Mouse (Mus musculus): ENCODE measurements at regions not wholly inside any gene's neighbourhood (a gene's known extent, or its start where the extent isn't known, plus 50 kb on each side); places are given as distances from the start of the nearest gene placed in this dataset.
"Not testable (repeated sequence)": the region's sequence is repeated elsewhere in the genome, so short reads cannot be mapped to it uniquely, and the experiment has no call there.

GRCm38 (mm10) chr9:116427278-116427677 is 252.1 kb upstream of the Tgfbr2 start:
- DNase-seq (ENCODE audit: extremely low read depth, insufficient read length, low spot score) = no peak

- DNase-seq (ENCODE audit: extremely low read depth, insufficient read length, low spot score) = peak; percentile 26
Measured at GRCm38 (mm10) chr9:116426269-116426999, 251.3 kb upstream of the Tgfbr2 start.

GRCm38 (mm10) chr9:116425400-116425799 is 250.2 kb upstream of the Tgfbr2 start:
- DNase-seq (ENCODE audit: extremely low read depth, insufficient read length, low spot score) = not testable (repeated sequence)

DNA sequence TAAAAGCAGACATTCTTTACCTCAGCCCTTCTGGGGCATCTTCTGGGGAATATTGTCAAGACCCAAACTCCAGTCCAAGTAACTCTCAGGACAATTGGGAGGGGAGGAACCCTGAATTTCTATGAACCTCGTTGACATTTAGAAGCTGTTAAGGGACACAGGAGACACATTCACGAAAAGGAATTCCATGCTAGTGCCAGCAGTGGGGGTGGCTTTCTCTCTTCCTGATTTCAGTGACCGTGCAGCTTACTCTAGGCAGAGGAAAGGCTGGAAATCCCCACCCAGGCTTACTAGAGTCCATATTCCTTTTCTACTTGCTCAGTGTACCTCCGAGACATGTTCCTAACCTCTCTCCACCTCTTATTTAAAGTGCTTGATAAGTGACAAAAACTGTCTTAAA is 239.9 kb upstream of the Tgfbr2 start:
- no peak for DNase-seq (ENCODE audit: extremely low read depth, insufficient read length, low spot score)

DNA sequence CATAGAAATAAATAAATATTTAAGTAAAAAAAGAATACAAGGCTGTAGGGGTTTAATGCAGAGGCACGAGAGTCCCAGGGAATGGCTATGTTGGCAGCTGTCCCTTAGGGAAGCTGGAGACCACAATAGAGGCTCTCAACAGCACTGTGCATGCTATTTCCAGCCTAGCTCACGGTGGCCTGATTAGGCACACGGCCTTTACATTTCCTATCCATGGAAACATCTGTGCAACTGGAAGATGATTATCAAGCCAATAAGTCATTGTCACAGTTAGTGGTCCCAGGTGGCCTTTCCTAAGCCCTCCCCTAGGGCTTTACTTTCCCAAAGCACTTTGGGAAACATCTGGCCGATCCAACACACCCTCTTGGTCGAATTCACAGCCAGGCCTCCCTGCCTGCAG is 235.9 kb upstream of the Tgfbr2 start:
- DNase-seq (ENCODE audit: extremely low read depth, insufficient read length, low spot score) = no peak

DNA sequence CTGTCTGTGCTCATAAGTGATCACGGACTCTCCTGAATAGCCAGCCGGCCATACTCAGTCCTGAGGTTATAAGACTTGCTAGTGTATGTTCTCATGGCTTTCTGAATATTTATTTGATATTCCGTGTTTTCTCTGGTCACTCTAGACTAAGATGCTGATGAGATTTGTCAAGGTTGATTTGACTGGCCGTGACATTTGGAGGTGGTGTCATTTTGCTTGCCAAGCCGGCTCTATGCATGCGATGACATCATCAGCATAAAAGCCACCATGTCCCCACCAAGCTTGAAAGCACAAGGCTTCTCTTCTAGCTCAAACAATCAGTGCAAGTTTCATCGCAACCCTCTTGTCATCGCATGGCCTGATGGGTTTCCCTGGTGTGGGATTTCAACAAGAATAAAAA is 235.3 kb upstream of the Tgfbr2 start:
- DNase-seq (ENCODE audit: extremely low read depth, insufficient read length, low spot score) = no peak

- no peak for DNase-seq (ENCODE audit: extremely low read depth, insufficient read length, low spot score)
Measured at GRCm38 (mm10) chr9:116408116-116408515, 233.0 kb upstream of the Tgfbr2 start.

GRCm38 (mm10) chr9:116405051-116405450 is 229.9 kb upstream of the Tgfbr2 start:
- DNase-seq (ENCODE audit: extremely low read depth, insufficient read length, low spot score) = no peak

GRCm38 (mm10) chr9:116401821-116402220 is 226.7 kb upstream of the Tgfbr2 start:
- DNase-seq (ENCODE audit: extremely low read depth, insufficient read length, low spot score) = no peak

DNA sequence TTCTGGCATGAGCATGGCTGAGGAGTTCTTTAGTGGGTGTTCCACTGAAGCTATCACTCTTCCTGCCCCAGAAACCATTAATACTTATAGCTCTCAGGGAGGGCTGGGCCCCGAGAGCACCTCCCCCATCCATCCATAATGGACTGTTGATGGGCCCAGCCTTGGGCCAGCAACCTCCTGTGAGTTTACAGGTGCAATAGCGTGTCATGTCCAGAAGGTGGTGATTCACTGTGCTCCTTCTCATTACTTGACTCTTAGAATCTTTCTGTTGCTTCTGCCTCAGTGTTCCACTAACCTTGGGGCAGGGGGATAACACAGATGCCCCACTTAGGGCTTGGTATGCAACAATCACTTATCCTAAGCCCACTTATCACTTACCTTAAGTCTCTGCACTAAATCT is 225.1 kb upstream of the Tgfbr2 start:
- no peak for DNase-seq (ENCODE audit: extremely low read depth, insufficient read length, low spot score)

DNA sequence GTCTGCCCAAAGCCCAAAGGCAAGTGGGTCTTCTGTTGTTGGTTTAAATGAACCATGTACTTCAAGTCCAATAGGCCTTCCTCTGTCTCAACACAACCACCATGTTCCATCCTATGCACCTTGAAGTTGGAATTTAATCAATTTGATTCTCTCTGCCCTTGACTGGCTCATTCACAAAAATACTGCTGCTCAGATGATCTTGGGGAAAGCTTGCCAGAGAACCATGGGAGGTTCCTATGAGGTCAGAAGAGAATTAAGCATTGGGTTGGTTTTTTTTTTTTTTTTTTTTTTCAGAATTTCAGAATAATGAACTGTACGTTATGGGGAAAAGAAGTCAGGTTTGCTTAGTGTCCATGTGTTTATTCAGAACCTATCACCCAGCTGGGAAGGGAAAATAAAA is 224.1 kb upstream of the Tgfbr2 start:
- DNase-seq (ENCODE audit: extremely low read depth, insufficient read length, low spot score) = no peak

DNA sequence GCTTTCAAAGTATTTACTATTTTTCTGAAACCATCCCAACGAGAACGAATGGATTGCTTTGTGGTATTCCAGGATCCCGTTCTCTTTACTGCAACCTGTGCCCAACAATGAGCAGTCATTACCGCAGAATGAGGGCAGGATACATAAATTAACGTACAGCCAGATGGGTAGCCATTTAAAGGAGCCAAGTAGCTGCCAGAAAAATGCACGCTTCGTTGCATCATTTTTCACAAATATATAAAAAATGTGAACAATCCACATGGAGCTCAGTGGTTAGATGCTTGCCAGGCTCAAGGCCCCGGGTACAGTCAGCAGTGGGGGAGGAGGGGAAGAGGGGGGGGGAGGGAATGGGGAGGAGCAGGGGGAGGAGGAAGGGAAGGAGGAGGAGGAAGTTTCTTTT is 217.1 kb upstream of the Tgfbr2 start:
- peak; percentile 61 for DNase-seq (ENCODE audit: extremely low read depth, insufficient read length, low spot score)

DNA sequence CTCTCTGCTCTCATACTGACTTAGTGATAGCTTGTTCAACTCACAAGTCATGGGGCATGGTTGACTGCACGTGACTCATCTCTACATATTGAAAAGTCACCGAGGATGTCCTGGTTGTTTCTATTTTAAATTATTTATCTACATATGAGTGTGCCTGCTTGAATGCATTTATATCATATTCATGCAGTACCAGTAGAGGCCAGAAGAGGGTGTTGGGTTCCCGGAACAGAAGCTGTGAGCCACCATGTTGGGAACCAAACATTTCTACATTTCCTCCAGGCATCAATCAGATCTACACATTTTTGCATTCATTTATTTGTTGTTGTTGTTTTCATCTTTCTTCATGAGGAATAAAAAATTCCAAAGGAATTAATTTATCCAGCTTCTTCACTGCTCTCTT is 214.6 kb upstream of the Tgfbr2 start:
- no peak for DNase-seq (ENCODE audit: extremely low read depth, insufficient read length, low spot score)

- no peak for DNase-seq (ENCODE audit: extremely low read depth, insufficient read length, low spot score)
Measured at GRCm38 (mm10) chr9:116388863-116389262, 213.7 kb upstream of the Tgfbr2 start.

- no peak for DNase-seq (ENCODE audit: extremely low read depth, insufficient read length, low spot score)
Measured at GRCm38 (mm10) chr9:116388025-116388424, 212.9 kb upstream of the Tgfbr2 start.

DNA sequence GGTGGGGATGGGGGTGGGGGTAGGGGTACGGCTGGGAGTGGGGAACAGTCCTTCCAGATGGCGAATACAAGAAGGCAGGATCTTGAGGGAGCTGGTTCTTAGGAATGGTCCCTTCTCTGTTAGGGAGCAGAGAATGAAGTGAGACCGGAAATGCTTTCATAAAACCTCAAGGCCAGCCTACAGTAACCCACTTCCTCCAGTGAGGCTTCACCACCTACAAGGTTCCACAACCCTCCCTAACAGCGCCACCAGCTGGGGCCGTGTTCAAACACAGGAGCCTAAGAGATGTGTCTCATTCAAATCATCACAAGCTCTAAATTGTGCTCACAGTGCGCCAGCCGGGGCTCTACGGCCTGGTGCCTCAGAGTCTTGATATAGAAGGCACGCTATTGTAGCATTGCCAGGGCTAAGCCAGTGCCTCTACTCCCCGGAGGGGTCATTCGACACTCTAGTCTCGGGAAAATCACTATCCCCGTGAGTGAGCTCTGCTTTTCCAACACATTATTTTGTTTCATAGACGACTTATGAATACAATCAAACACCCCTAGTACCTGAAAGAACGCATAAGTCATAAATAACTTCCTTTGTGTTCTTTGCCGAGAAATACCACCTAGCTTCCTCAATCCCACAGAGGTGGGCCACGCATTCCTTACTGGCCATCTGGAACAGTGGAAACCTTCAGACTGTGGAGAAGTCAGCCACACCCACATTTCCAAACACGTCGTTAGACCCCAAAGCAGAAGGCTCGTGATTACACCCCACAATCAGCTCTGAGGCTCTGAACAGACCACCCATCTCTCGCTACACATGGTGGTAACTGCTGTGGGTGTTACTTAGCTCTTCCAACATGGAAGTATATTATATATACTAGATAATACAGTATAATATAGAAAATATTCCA is 209.3 kb upstream of the Tgfbr2 start:
- peak; percentile 73 for DNase-seq (ENCODE audit: extremely low read depth, insufficient read length, low spot score)

DNA sequence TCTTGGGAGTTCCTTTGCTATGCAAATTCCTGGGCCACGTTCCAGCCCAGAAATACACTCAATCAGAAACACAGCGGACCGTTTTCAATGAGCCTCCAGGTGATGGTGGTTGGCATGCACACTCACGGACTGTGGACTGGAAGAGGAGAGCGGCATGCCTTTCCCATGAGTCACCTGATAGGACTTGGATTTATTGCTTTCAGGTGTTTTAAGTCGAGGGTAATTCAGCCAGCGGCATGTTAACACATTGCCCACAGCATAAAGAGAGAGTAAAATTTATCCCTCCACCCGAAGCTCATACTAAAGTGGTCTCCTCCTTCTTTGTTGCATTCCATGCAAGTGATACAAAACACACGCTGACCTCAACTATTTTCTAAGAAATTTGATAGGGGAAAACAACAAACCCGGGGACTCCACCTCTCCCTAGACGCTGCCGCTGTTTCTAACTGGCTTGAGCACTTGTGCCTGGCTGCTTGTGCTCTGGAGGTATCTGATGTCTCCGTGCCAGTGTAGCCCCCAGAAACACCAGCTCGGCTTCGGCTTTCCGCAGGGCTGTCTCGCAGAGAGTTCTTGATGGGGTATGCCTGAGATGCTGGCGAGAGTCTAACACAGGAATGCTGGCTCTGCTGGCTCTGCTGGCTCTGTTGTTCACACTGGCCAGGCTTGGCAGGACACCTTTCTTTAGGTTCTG is 208.4 kb upstream of the Tgfbr2 start:
- peak; percentile 87 for DNase-seq (ENCODE audit: extremely low read depth, insufficient read length, low spot score)

DNA sequence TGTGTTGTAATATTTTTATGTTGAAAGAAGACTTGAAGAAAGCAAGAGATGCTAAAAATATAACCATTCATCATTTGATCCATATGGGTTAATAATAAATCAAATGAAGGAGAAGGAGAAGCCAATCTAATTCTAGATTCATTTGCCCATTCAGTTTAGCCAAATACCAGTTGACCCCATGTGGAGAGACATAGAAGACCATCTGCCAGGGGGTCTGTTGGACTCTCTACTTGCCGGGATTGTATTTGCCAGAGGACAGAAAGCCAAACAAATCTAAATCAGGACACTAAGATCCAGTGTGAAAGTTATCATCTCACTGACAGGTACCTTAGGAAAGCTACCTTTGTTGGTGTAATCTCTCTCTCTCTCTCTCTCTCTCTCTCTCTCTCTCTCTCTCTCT is 202.5 kb upstream of the Tgfbr2 start:
- no peak for DNase-seq (ENCODE audit: extremely low read depth, insufficient read length, low spot score)

DNA sequence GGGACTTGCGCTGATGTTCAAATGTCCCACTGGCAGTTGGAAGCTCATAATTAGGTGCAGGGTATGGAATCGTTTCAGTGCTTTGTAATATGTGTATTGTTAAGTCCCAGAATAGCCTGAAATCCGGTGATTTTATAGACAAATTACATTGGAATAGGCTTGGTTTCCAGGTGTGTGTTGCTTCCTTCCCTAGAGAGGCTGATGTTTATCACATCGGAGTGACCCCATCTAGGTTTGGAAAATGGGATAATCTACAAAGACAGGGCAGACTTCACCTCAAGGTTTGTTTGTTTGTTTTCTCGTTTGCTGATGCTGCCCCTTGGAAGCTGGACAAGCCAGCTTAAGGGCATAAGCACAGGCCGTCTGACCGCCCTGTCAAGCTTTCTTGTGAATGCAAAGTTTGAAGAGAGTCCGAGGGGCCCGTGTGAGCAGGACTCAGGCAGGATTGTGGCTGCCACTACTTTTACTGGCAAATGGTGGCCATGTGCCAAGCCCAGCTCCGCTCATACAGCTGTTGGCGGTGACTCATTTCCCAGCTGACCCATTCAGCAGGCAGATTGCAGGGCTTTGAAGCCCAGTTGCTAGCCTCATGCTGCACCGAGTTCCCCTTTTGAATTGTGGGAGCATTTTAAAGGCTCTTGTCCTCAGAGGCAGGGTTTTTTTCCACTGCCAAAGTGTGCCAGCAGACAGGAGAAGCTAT is 200.6 kb upstream of the Tgfbr2 start:
- peak; percentile 76 for DNase-seq (ENCODE audit: extremely low read depth, insufficient read length, low spot score)

GRCm38 (mm10) chr9:116374343-116374742 is 199.2 kb upstream of the Tgfbr2 start:
- DNase-seq (ENCODE audit: extremely low read depth, insufficient read length, low spot score) = no peak

DNA sequence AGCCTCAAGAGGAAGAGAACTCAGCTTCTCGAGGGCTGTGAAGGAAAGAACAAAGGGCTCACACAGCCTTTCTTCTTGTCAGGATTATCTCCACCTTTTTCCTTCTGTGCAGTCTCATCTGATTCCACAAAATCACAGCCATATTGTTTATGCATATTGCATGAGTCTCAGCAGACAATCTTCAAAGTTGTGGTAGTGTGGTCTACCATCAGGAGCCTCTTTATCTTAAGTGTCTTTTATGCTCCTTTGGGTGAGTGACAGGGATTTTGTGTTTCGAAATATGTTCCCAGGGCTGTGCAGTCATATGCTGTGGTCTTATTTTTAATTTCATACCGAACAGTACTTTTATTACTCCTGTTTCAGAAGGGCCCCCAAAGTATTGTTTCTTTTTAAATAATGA is 198.2 kb upstream of the Tgfbr2 start:
- no peak for DNase-seq (ENCODE audit: extremely low read depth, insufficient read length, low spot score)
